Mouse (Mus musculus): ENCODE results near the gene Odf3l2.
A peak's percentile ranks its signal among the peaks of the same experiment; 100 is the strongest.

Gene Odf3l2

DNA sequence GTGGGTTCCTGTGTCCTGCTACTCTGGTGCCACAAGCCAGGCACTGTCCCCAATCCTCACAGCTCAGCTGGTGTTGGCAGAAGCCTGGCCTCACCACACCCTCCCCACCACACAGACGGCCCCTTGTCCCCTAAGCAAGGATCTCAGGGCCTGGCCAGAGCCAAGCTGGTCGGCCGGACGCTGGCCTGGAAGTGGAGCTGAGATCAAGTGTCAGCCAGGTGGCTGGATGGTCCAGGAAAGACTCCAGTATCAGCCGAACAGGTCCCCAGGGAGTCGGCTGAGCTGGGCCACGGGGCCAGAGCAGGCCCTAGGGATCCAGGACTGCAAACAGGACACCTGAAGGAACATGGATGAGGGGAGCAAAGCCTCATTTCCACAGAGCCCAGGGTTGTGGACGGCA is at the start of gene Odf3l2:
Odf3l2 (minus strand) TSS at position 28 of the 400 bp plus-strand sequence.
- no peak for DNase-seq

DNA sequence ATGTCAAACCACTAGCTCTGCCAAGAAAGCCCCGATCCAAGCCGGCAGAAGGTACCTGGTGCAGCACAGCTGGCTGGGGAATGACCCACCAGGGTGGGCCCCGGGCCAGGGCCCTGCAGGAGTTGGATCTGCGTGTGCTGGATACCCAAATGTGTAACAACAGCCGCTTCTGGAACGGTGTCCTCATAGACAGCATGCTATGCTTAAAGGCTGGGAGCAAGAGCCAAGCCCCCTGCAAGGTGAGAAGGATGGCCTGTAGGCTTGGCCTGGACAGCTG is 48.8 kb upstream of the Odf3l2 start:
- DNase-seq, result no peak

DNA sequence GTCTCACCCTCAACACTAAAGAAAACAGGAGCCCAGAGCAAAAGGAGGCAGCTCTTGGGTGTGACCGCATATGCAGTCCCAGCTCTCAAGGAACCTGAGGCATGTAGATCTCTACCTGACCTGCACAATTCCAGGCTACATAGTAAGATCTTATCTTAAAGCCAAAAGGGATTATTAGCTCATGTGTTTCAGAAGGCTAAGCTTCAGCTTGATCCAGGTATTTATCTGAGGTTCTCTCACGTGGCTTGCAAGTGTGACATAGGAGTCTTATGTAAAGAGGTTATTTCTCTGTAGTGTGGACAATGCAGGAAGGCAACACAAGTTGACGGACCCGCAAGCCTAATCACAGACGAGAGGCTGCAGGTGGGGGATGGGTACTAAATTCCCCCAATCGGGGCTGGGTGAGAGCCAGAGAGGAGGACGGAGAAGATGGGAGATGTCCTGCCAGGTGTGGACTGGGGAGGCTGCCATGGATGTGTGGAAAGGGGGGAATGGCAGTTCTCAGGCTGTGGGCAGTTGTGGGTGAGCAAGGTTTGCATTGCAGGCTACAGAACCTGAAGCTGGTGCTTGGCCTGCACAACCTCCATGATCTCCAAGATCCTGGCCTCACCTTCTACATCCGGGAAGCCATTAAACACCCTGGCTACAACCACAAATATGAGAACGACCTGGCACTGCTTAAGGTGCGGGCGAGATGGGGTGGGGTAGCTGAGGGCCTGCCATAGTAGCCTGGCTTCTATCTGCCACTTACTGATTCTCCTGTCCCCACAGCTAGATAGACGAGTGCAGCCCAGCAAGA is 48.2 kb upstream of the Odf3l2 start:
- no peak for DNase-seq

- DNase-seq, result no peak
Observed at GRCm38 (mm10) chr10:79691986-79692548, 46.5 kb upstream of the Odf3l2 start.

DNA sequence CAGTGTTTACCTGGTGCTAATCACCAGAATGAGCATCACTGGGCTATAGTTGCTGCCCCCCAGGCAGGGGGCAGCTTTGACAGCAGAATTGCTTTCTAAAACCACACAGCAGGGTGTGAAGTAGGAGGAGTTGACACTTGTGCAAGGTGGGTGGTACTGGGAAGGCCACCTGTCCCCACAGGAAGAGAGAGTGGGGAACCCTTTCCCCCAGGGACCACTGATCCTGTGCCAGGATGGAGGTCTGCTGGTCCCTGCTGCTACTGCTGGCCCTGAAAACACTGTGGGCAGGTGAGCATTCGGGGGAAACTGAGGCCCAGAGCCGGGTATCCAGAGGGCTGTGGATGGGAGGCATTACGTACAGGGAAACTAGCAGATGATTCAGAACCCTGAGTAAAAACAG is 43.6 kb upstream of the Odf3l2 start:
- DNase-seq, result no peak

- DNase-seq, result no peak
Observed at GRCm38 (mm10) chr10:79688720-79689119, 43.2 kb upstream of the Odf3l2 start, which contains the start of gene Gzmm. Gene Gzmm, plus strand, starts transcription at chr10:79689020.

- DNase-seq, result no peak
Observed at GRCm38 (mm10) chr10:79687513-79687912, 42.0 kb upstream of the Odf3l2 start.

DNA sequence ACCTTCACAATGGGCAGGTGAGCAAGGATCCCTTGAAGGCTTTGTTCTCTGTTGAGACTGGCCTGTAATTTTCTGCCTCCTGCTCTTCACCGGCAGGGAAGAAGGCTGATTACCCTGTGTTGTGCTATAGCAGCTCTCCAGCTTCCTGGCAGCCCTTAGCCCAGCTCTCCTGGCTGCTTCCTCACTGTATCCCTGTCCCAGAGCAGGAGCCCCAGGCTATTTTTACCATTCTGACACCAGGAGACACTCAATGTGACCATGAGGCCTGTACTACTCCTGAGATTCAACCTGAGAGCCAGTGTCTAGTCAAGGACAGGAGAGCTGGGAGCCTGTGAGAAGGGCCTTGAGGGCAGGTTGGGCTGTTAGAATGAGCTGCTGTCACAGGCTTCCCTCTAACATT is 41.2 kb upstream of the Odf3l2 start:
- no peak for DNase-seq

DNA sequence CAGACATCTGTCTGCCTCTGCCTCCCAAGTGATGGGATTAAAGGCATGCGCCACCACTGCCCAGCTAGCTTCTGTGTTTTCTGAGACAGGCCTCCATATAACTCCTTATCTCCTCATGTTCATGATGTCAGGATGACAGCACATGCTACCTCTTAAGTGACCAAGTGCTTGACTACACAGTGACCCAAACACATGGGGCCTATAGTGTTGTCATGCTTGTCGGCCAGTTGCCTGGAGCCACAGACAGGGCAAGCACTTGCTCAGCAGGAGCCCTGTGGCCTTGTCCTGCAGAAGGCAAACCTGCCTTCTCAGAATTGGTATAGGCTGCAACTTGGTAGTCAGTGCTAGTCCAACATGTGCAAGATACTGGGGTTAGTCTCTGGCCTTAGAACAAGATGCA is 40.7 kb upstream of the Odf3l2 start:
- no peak for DNase-seq

DNA sequence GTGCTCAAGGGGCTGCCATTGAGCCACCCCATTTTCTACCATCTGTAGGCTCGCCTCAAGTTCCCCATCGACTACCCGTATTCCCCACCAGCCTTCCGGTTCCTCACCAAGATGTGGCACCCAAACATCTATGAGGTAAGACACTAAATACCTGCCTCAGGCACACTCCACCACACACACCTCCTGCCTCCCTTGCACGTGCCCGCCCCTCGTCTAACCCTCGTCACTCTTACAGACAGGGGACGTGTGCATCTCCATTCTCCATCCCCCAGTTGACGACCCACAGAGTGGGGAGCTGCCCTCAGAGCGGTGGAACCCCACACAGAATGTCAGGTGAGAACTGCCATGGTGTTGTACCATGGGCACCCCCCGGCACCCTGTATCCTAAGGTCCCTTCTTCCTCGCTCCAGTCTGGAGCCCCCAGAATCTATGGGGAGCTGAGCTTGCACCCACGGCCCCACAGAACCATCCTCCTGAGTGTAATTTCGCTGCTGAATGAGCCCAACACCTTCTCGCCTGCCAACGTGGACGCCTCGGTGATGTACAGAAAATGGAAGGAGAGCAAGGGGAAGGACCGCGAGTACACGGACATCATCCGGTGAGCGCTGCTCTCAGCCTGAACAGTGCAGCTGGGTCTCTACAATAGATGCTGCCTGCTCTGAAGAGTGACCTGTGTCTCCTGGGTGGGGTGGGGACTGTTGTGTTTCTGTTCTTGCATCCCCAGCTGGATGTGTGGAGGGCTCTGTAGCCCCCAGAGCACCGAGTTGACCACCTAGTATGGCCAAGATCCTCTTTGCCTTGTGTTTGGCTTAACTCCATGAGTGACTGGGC is 39.4 kb upstream of the Odf3l2 start:
- no peak for DNase-seq

DNA sequence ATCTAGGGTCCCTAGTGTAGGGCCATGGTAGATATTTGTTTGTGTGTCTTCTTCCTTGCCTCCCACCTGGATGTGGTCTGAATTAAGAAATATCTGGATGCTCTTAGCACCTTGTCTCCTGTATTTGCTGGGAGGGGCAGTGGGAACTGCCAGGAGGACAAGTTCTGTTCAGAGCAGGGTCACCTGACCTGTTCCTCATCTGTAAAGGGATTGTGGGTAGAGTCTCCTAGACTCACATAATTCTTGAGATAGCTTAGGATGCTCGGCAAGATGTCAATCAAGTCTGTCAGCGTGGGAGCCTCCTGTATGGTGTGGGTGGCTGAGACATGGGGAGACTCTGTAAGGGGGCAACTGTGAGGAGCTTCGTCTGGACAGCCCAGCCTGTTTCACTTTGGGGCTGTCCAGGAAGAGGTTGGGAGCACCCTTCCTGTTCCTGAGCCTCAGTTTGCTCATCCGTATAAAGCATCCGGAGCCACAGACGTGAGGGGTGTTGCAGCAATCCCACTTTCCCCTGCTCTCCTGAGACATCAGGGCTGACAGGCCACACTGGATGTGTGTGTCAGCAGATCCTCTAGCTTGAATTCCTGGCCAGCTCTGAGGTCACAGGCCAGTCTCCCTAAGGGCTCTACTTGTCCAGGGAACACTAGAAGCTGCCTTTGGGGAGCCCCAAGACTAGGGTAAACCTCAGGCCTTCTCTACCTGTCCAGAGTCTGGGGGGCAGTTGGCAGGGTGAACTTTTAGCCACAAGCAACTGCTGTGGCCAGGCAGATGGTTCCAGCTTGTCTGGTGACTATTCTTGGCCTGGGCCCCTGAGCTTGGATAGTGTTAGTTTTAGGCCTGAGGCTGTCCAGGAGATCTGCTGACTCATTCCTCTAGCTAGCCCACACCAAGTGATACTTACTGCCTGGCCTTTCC is 38.4 kb upstream of the Odf3l2 start:
- no peak for DNase-seq

- DNase-seq, result peak; percentile 70 to 81
Observed at GRCm38 (mm10) chr10:79682916-79683582, 37.5 kb upstream of the Odf3l2 start.

DNA sequence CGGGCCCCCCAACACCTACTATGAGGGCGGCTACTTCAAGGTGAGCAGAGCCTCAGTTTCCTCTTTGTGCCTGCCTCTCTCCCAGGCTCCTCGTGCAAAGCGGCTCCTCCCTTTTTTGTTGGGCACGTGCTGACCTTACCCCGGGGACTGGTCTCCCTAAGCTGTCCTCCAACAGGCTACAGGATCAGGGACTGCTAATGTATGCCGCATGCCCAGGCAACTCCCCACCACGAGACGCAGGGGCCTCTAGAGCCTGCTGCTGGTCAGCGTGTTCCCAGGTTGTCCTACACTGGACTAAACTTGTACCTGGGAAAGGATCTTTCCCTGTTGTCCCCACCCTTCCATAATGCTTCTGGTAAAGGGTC is 37.0 kb upstream of the Odf3l2 start:
- DNase-seq, result no peak

- DNase-seq, result peak; percentile 99 to 100
Observed at GRCm38 (mm10) chr10:79681591-79682245, 36.2 kb upstream of the Odf3l2 start, which contains the start of gene Cdc34. Gene Cdc34, plus strand, starts transcription at chr10:79682195.

DNA sequence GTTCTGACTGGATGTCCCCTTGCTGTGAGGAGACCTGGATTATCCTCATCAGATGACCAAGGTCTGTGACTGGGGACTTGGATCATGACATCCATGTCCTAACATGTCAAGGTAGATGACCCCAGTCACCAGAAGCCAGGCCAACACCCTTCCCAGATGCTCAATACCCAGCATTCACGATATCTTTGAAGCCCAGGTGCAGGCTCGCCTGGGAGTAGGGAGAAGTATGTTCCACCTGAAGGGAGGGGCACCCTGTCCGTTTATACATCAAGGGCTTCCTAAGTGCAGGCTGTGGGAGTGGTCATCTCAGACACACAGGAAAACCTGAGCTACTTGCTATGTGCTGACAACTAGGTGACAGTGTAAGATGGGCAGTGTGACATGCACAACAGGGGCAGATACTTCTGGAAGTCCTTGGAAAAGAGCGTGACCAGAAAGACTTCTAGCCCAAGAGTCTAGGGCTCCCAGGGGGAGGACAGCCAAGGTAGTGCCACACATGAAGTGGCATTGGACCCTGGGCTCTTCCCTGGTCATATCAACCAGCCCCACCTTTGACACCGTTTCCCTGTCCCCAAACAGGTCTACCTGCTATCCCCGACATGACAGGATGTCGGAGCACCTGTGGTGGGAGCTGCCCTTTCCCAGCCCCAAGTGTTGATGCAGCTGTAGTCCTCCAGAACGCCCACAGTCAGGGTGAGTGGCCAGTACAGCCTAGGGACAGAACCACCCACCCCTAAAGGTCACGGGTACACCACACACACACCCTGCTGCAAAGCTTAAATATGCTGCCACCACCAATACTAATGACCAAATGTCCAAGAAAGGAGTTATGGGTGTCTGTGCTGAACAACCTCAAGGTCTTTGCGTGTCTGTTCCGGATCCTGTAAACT is 35.3 kb upstream of the Odf3l2 start:
- no peak for DNase-seq

DNA sequence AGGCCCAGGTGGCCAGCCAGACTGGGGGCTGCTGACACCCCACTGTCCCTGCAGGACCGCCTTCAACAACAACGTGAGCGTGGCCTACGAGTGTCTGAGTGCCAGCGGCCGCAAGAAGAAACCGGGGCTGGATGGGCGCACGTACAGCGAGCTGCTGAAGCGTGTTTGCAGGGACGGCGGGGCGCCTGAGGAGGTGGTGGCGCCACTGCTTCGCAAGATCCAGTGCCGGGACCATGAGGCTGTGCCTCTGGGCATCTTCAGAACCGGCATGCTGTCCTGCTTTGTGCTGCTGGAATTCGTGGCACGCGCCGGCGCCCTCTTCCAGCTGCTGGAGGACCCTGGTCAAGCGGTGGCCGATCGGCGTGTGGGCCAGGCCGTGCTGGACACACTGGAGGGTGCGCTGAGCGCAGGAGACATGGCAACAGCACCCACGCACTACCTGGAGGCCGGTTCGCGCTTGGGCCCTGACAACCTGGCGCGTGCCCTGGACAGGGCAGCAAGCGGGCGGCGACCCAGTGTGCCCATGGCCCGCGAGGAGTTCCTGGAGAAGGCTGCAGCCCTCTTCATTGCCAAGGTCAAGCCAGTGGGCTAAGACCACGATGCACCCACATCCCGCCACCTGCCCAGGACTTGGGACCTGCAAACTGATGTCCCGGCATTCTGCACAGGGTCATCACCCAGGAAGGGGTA is 30.0 kb upstream of the Odf3l2 start:
- no peak for DNase-seq

DNA sequence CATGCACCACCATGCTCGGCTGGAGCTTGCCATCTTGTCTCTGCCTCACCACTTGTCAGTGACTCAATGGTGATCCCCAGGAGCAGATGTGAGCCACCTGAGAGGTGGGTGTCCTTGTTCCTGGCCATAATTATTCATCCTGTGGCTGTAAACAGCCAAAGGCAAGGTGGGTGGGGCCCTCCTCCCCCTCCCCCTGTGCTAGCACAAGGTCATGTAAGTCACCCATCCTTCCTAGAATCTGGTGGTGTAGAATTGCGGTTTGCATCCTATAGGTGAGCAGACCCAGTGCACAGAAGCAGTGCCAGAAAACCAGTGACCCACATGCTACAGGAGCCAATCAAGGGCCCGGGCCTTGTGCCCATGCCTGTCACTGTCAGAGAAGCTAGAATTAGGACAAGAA is 27.5 kb upstream of the Odf3l2 start:
- no peak for DNase-seq

GRCm38 (mm10) chr10:79672088-79672455 is 26.5 kb upstream of the Odf3l2 start:
- DNase-seq, result no peak

GRCm38 (mm10) chr10:79671396-79672087 is 26.0 kb upstream of the Odf3l2 start:
- DNase-seq, result no peak

Measured in kidney, adult 8-10 months (tissue).